Mouse (Mus musculus) cerebral cortex, adult 2 months (tissue): ENCODE data around the gene Dglucy.

Source experiments
- WGBS: fragments of 180-500 bp; shearing (Covaris S2); methylation state at CpG from one replicate; pipeline ENCODE4 v1.1.7; 2018; 5-methylcytosine and 5-hydroxymethylcytosine counted together

Dglucy gene

DNA sequence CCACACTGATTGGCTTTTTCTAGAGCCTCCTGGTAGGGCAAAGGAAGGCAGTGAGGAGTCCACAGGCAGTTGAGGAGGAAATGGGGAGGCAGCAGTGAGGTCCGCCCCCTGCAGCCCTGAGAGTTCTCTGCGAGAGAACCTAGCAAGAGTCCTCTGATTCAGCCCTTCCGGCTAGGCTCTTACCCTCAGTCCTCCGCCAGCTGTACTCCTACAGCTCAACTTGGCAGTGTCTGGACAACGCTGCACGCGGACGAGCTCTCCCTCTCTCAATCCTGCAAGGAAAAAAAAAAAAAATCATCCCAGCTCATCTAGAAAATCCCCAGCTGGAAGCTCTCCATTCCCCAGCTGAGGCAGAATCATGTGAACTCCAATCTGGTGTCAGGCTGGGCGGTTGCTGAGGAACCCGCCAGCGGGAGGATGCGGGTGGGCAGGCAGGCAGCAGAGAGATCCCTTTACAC lies 109.0 kb downstream of the Dglucy start:
- 7% methylated on average over 12 of the region's 12 CpGs for WGBS

DNA sequence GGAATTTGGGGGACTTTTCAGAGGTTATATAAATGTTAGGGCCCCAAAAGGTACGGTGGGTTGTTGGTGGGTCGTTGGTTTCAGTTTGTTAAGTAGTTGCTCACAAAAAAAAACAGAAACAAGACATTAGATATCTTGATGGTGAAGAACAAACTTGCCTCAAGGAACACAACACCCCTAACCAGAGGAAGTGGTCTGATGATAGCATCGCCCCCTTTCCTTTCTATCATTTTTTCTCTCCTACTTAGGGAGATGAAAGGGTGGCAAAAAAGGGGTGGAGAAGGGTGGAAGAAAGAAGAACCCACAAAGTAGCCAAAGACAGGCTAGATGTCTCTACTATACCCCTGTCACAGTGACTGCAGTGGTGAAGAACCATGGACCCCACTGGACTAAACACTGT lies 111.7 kb downstream of the Dglucy start:
- WGBS: 87% methylated on average over 3 of the region's 3 CpGs

DNA sequence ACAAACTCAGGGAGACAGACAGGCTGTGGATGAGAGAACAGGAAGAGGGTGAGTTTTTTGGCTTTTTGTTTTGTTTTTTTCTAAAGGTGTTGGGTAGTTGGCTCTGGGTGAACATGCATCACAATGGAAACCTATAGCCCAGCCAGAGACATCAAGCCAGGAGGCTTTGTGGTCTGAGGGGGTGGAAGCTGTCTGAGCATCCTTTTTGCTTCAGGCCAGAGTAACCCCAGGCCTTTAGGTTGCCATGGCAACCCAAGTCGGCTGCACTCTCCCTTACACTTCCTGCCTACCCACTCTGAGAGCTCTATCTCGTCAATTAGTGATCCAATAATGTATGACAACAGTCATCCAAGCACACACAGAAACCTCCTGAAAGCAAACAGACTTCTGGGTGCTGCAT lies 116.6 kb downstream of the Dglucy start:
- WGBS: 11% methylated on average over 2 of the region's 2 CpGs

DNA sequence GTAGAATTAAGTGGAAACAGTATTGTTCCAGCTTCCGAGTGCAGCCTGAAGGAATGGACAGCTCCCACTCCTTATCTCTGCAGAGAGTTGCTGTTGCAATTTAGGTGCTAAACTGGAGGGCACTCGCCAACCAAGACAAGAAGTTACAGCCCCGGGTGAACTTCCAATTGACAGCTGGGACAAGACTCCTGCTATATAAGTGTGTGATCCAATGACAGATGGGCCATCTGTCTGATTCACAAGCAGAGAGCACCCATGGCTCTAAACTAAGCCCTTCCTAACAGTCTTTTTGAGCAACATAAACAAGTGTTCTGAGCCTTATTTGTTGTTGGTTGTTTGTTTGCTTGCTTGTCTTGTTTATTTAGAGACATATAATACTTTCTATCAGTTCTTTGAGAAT lies 117.8 kb downstream of the Dglucy start:
- WGBS: 51% methylated on average over 3 of the region's 3 CpGs

DNA sequence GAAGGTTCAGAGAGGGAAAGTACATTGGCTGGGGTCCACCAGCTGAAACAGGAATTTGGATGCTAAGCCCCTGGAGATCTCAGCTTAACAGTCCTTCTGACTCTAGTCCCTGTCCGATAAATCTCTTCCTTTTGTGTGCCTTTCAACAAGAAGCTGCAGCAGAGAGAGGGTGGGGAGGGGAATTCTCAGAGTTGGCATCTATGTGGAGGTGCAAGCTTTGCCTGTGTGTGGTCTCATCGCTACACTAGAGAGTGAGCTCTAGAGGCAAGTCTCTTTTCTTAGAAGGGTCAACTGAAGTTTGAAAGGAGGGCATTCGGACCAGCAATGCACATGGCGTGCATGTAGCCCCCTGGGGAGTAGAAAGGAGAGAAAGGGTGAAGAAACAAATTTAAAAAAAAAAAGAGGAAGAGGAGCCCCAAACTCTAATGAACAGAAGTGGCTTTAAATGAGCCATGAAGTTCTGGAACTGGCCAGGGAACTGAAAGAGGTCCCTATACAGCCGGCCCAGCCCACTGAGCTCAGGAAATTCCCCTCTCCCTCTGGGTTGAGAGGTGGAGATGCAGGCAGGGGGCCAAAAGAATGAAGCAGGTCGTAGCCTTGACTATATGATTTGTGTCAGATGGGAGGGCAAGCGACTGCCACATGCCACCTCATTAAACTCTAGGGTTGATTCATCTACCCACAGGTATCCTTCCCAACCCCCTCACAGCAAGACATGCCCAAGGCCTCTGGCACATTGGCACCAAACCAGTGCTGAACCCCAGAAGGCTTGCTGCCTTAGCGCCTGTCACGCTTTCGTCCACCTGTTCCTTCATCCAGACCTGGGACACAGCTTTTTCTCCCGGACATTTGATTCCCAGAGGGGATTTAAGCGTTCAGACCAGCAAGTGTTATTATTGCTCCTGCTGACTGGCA lies 119.1 kb downstream of the Dglucy start:
- WGBS: 53% methylated on average over 12 of the region's 12 CpGs

DNA sequence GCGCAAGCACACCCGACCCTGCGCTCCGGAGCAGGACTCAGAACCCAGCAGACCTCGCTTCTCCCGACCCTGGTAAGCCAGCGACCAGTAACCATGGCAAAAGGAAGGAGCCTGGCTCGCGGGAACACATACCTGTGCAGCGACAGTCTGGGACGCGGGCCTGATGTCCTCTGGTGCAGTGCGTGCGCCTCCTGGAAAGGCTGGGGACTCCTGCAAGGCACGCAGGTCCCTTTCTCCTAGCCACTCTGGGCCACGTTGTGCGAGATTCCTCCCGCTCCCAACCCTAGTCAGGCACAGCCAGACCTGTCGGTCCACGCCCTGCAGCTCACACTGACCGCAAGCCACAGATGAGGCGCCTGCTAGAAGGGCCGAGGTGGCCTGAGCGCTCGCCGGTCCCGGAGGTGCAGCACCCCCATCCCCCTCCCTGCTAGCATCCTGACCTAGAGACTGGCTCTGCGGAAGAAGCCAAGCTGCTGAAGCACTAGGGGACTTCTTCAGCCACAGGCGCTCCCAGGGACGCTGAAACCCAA lies 120.3 kb downstream of the Dglucy start:
- 3% methylated on average over 30 of the region's 30 CpGs for WGBS

DNA sequence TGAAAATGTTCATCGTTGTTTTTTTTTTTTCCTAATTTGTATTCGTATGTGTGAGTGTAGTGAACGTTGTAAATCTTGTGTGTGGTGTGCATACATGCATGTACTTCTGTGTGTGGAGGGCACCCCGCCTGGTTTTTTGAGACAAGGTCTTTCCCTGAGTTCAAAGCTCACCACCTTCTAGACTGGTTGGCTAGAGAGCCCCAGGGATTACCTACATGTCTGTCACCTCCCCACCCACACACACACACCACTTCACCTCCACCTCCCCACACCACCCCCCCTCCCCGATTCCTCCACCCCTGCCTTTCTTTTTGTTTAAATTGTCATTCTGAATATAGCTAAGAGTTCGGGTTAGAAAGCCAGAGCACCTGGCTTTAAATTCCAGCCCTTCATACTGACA lies 122.0 kb downstream of the Dglucy start:
- whole genome bisulfite sequencing: 59% methylated on average over 6 of the region's 6 CpGs

DNA sequence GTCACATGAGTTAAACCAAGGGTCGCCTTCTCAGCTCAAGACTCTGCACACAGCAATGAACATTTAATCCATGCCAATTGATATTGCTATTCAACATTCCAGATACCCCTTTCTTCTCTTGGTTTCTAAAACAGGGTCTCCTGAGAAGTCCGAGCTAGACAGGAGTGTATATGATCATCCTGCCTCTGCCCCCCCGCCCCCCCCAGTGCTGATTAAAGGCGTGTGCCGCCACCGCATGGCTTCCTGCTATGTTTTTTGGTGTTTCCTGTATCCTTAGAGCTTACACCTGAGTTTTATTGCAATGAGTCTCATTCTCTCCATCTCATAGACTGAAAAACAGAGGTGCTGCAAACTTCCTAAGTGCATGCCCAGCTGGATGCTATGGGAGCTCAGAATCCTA lies 122.5 kb downstream of the Dglucy start:
- WGBS: 82% methylated on average over 6 of the region's 6 CpGs

DNA sequence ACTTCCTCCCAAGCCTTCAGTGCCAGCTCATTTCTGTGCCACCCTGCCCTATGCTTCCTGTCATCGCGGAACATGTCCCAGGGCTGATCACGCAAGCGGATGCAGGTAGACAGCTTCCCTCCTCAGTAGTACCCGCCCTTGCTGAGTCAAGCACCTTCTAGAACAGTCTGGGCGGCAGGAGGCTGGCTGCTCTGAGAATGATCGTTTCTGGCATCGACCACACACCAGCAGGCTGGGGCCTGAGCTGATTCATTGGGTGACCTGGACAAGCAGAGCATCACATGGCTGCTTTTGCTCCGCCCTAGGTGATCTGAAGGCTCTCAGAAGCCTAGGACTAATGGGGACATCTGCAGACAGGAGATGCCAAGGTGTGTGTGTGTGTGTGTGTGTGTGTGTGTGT lies 124.9 kb downstream of the Dglucy start:
- WGBS: 89% methylated on average over 9 of the region's 9 CpGs

DNA sequence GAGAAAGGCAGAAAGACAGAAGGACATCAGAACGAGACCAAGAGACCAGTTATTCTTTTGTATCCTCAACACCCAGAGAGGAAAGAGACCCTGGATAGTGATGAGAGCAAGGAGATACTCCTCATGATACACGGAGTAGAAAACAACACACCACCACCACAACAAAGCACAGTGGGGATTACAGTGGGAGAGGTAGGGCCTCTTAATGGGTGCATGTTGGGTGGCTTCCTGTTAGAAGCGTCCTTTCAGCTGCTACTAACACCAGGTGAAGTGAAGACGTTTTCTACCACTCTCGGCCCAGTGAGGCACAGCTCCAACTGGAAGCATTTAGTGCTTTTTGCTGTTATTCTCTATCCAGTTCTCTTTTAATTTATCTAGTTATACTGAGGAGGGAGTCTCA lies 128.0 kb downstream of the Dglucy start:
- 90% methylated on average over 5 of the region's 5 CpGs for WGBS

DNA sequence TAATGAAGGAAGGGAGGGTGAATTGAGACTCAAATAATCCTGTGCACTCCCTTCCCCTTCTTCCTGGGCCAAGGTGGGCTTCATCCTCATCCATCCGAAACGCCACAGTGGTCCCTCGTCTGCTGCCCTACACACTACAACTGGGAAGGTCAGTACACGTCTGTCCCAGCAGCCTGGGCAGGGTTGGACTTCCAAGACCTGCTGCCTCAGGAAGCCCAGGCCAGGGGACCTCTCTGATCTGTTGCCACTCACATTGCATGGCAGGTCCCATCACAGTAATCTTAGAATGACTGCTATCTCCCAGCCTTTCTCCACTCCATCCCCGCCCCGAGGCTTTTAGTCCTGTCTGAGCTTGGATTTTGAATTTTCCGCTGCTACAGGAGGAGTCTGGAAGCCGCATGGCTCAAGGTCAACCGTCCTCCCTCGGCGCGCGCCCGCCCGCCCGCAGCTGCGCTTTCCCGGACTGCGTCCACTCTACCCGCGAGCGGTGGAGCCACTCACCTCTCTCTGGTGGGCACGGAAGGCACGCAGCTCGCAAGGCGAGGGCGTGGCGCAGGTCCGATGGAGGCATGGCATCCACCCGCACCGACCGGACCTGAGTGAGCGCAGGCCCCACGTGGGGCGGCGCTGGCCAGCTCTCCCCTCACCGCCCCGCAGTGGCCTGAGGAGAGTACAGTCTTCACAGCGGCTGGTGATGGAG lies 128.9 kb downstream of the Dglucy start, which contains the start of gene Gpr68:
Gpr68 (minus strand) TSS at position 601 of the 700 bp plus-strand sequence.
- WGBS: 5% methylated on average over 39 of the region's 39 CpGs

DNA sequence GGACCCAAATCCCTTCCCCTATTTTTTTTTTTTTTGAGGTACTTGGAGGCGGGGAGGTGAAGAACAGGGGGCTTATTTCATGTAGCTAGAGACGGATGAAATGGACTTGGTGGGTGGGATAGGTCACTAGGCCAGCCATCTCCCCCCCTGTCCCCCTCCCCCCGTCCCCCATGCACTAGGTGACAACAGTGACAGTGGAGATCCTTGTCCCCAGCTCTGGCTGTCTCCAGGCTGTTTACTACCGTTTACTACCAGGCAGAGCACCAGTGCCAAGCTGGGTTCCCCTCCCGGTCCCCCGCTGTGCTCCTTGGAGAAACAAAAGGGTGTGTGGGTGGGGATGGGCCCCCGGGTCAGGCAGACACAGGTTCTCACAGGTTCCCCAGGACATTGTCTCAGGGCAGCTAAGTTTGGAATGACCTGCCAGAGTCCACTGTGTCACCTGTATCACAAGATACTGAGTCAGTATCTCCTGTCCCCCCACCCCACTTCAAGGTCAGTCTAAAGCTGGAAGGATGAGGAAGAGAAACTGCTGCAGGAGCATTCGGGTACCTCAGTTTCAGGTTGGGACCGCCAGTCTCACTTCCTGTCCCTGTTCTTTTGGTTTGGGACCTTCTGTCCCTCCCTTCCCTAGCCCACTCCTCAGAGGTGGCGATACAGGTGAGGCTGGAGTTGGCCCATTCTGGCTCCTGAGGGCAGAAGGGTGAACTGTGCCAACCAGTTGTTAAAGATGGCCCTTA lies 129.6 kb downstream of the Dglucy start:
- WGBS: 31% methylated on average over 10 of the region's 10 CpGs

DNA sequence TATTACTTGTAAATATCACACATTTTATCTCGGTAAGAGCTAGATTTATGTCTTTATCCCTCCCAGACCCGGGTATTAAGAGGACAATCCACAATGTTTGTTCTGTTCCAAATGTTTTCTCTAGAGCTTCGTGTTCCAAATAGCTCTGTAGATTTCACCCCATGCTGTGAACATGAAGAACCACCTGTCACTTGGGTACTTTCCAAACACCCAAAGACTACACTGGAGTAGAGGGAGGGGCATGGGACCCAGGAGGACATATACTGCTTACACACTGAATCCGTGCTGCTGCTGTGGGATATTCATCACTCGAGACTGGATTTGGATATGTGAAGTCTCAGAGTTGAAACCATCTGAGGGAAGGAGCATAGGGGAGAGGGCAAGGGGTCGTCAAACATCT lies 130.9 kb downstream of the Dglucy start:
- 48% methylated on average over 6 of the region's 6 CpGs for WGBS

DNA sequence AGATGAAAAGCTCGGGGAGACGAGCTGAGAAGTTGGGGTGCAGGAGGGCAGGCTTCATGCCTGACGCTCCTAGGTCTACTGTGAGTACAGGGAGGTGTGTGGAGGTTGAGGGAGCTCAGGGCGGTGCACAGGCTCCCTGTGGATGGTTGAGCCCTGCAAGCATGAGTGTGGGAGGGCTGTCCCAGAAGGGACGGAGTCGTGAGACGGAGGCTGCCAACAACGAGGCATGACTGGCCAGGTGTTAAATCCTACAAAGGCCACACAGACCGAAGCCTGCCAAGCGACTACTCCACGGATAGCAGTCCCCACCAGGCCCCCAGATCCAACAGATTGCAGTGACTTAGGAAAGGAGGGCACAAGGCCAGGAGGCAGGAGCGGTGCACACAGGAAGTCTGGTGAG lies 131.9 kb downstream of the Dglucy start:
- 45% methylated on average over 12 of the region's 12 CpGs for WGBS

DNA sequence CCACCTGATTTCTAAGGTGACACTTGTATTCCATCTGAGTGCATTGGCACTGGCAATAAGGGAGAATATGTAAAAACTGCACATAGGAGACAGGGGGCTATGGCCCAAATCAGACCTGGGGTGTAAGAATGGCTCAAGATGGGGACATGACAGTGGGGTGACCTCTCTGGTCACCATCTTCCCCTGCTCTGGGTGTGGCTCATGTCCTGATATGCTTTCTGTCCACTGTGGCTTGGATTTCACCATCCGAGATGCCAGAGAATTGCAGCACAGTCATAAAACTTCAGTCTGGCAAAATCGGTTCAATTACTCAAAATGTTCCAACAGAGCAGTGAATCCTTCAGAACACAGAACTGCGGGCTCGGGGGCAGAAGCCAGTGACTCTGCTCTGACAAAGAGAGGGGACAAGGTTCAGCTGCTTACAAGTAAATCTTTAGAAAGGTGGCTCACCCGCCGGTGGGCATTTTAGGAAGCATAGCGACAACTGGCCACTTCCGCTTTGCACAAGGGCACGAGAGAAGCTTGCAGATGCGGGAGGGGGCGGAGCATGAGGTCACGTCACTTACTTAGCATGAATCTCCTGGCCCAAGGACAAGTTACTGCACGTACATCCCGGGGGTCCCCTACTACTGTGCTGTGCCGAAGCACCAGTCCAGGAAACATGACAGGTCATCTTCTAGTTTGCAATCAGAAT lies 145.9 kb downstream of the Dglucy start:
- WGBS: 79% methylated on average over 15 of the region's 15 CpGs

DNA sequence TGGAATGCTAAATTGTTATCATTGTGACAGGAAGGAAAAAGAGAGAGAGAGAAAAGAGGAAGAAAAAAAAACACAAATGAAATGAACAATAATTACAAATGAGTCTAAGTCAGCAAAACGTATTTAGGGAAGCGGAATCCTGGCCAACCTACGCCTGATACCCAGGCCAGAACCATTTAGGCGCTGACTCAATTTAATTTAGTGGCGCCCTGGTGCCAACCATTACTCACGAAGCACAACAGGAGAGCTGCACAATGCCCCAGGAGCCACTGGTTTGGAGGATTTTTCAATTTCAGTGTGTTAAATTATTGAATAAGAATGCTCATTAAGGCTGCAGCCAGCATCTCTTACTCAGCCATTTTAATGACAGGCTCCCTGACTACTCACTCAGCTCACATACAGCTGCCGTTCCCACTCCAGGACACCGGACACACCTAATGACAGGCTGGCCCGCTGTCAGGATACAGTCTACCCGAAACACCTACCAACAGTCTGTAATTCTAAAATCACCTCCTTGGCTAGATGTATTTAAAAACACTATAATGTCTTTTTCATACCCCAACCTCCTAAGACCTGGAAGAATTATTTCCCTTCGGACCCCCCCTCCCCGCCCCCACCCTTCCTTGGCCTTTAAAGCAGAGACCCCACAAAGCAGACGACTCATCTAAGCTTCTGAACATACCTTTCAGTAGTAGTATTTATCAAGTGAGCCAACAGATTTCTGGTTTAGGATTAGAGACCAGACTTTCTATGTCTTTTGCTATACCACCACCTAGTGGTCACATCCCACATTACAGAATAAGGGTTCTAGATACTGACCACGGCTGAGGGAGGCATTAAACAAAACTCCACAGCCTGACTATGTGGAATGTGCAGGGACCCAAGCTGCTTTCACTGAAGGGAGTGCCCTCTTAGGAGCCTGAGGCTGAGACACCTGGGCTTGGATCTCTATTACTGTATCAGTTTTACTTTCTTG lies 147.1 kb downstream of the Dglucy start:
- WGBS: 54% methylated on average over 14 of the region's 14 CpGs

DNA sequence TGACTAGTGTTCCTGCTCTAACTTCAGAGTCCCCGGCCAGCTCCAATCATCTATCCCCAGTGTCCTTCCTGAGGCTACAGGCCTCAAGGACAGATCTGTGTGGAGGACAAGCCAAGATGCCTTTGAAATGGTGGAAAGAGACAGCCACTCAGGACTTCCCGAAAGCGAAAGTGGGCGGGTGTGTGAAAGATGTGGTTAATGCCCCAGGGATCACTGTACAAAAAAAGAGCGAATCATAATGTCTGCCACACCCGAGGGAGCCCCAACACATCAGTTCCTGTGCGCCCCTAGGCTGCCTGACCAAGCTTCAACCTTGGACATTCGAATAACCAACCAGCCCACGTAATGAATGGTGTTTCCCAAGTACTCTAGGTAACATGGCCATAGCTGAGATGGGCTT lies 149.4 kb downstream of the Dglucy start:
- 89% methylated on average over 9 of the region's 9 CpGs for WGBS

DNA sequence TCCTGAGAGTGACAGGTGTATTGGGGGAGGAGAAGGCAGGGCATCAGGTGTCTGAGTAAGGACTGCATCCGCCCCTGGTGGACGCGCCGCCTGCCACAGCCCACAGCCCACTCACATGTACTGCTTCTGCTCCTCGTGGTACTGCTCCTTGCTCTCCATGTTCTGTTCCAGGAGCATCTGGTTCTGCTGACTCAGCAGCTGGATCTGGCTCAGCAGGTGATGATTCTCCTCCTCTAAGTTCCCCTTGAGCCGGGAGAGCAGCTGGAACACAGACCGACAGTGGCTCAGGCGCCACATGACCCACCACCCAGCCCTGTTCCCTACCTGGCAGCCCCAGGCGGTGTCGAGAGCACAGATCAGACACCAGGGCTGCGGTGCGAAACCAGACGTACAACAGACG lies 152.8 kb downstream of the Dglucy start:
- 93% methylated on average over 14 of the region's 14 CpGs for WGBS

DNA sequence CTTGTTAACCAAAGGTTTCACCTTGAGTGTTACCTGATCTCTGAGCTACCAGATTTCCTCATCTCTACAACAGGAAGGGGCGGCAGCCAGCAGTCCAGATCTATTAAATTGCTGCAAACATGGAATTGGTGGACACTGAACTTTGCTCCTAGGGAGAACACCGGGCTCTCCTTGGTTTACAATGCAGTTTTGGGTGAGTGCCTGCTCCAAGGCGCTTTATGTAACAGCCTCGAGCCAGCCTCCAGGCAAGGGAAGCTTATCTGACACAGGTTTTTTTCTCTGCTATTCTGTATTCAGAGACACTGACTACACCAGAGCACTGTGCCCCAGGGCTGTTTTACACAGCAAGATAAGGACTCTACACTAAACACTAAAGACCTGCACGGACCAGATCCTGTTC lies 155.9 kb downstream of the Dglucy start:
- 59% methylated on average over 5 of the region's 5 CpGs for WGBS

DNA sequence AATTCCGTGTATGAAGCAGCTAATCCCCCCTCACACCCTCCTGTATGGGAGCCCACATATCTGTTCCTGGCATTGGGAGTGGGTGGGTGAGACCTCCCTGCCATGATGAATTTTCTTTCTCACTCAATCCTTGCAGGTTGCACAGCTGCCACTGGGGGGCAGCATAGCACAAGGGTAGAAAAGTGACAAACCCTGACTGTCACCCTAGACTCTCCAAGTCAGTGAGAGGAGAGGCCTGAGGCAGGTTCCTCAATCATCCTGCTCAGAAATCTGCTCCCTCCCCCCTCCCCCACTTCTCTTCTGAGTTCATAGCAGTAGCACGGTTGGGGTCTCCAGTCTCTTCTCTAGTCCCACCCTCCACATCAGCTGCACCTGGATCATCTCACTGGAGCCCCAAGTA lies 157.3 kb downstream of the Dglucy start:
- WGBS: 13% methylated on average over 2 of the region's 2 CpGs
